Mouse (Mus musculus): ENCODE data around the gene Gm15140. TPM values are rescaled to one million over a fixed set of nuclear protein-coding genes. Genes with fewer than 3 reads are reported as not detected.
"Not testable (repeated sequence)": the region's sequence is repeated elsewhere in the genome, so short reads cannot be mapped to it uniquely, and the experiment has no call there.

Gene Gm15140
- total RNA-seq (2021): not detected
- long read RNA-seq, experiment 1: 0 reads
- long read RNA-seq, experiment 2: 0 reads

- not testable (repeated sequence) for DNase-seq
Measured at GRCm38 (mm10) chrX:154120585-154120984, at the start of gene Gm15140. Gene Gm15140, minus strand, starts transcription at chrX:154120685.

Other genes with a start within 250 kb of the Gm15140 start
- not detected for gene Samt1, start 108.0 kb downstream of the Gm15140 start, total RNA-seq (2021)
- gene 4921511M17Rik, start 86.9 kb downstream of the Gm15140 start, total RNA-seq (2021): not detected
- not detected for gene Gm10057, start 65.6 kb downstream of the Gm15140 start, total RNA-seq (2021)
- gene 4930524N10Rik, start 222.7 kb upstream of the Gm15140 start, total RNA-seq (2021): not detected